Mouse (Mus musculus) layer of hippocampus, postnatal 25 days (tissue): ENCODE results near the gene Cpeb3. TPM values are rescaled to one million over a fixed set of nuclear protein-coding genes. Genes with fewer than 3 reads are reported as not detected.
"Not testable (repeated sequence)": the region's sequence is repeated elsewhere in the genome, so short reads cannot be mapped to it uniquely, and the experiment has no call there.

Source experiments
- DNase-seq, 2 experiments: peaks; one replicate each; pipeline ENCODE4 v3.0.0; 2022; ENCODE audit warnings: mixed read lengths in 2 of 2, low spot score in 1 of 2; ENCODE audit errors: extremely low spot score in 1 of 2
- total RNA-seq, 2 experiments: library from RNA; stranded (reverse); gene quantifications; 2 replicates each; pipeline ENCODE4 v1.2.3; 2021

Cpeb3 gene
- total RNA-seq, 2 experiments from 2014 or later = 62.1 to 74.6 TPM

- DNase-seq = no peak
Observed at GRCm38 (mm10) chr19:37156770-37157336, 51.5 kb downstream of the Cpeb3 start.

- no peak for DNase-seq
Observed at GRCm38 (mm10) chr19:37156040-37156439, 52.4 kb downstream of the Cpeb3 start.

GRCm38 (mm10) chr19:37147145-37147544, 61.3 kb downstream of the Cpeb3 start:
- no peak for DNase-seq

GRCm38 (mm10) chr19:37145846-37146245, 62.6 kb downstream of the Cpeb3 start:
- no peak for DNase-seq

- no peak for DNase-seq
Observed at GRCm38 (mm10) chr19:37145401-37145800, 63.0 kb downstream of the Cpeb3 start.

- DNase-seq = no peak
Observed at GRCm38 (mm10) chr19:37141623-37142022, 66.8 kb downstream of the Cpeb3 start.

- DNase-seq = no peak
Observed at GRCm38 (mm10) chr19:37137133-37137532, 71.3 kb downstream of the Cpeb3 start.

GRCm38 (mm10) chr19:37135459-37135858, 72.9 kb downstream of the Cpeb3 start:
- not testable (repeated sequence) for DNase-seq

GRCm38 (mm10) chr19:37133666-37134065, 74.7 kb downstream of the Cpeb3 start:
- DNase-seq = no peak

GRCm38 (mm10) chr19:37131660-37132059, 76.7 kb downstream of the Cpeb3 start:
- no peak for DNase-seq

GRCm38 (mm10) chr19:37128461-37128860, 79.9 kb downstream of the Cpeb3 start:
- no peak for DNase-seq

- DNase-seq = no peak
Observed at GRCm38 (mm10) chr19:37127018-37127567, 81.3 kb downstream of the Cpeb3 start.

- DNase-seq = no peak
Observed at GRCm38 (mm10) chr19:37124961-37125360, 83.4 kb downstream of the Cpeb3 start.

- DNase-seq = no peak
Observed at GRCm38 (mm10) chr19:37119281-37119680, 89.1 kb downstream of the Cpeb3 start.

GRCm38 (mm10) chr19:37115824-37116223, 92.6 kb downstream of the Cpeb3 start:
- DNase-seq = no peak

- no peak for DNase-seq
Observed at GRCm38 (mm10) chr19:37115374-37115773, 93.0 kb downstream of the Cpeb3 start.

GRCm38 (mm10) chr19:37111831-37112230, 96.6 kb downstream of the Cpeb3 start:
- no peak for DNase-seq

- no peak for DNase-seq
Observed at GRCm38 (mm10) chr19:37110494-37110893, 97.9 kb downstream of the Cpeb3 start.

- DNase-seq = no peak
Observed at GRCm38 (mm10) chr19:37109853-37110252, 98.5 kb downstream of the Cpeb3 start.

- DNase-seq = no peak
Observed at GRCm38 (mm10) chr19:37100689-37101088, 107.7 kb downstream of the Cpeb3 start.

- no peak for DNase-seq
Observed at GRCm38 (mm10) chr19:37095666-37096330, 112.6 kb downstream of the Cpeb3 start.

- no peak for DNase-seq
Observed at GRCm38 (mm10) chr19:37093181-37093580, 115.2 kb downstream of the Cpeb3 start.
